Mouse (Mus musculus) limb, embryonic 11.5 days (tissue): ENCODE results near the gene Cfap221. TPM values are rescaled to one million over a fixed set of nuclear protein-coding genes. Genes with fewer than 3 reads are reported as not detected.

Experiments
- ATAC-seq: fragments of 200-750 bp; cut with Nextera tagmentation; 2 replicates; pipeline ENCODE4 v1.8.0; 2017; ENCODE audit warnings: low read depth; ENCODE audit not compliant: insufficient number of reproducible peaks, low FRiP score, low TSS enrichment
- DNase-seq: peaks from one replicate; pipeline ENCODE4 v3.0.0-alpha.2; 2015; ENCODE audit warnings: low spot score
- H3K27ac ChIP-seq: fragments of 300-500 bp; sonication (generic); replicated peaks from 2 replicates; pipeline ENCODE4 v1.5.1; 2014; ENCODE audit warnings: low read depth, mild to moderate bottlenecking, low read length
- H3K27me3 ChIP-seq: fragments of 300-500 bp; sonication (generic); 2 replicates; pipeline ENCODE4 v1.6.1; 2014; ENCODE audit warnings: mild to moderate bottlenecking, low read length, mixed read lengths; ENCODE audit not compliant: control insufficient read depth, insufficient read depth
- H3K36me3 ChIP-seq: fragments of 300-500 bp; sonication (generic); 2 replicates; pipeline ENCODE4 v1.6.1; 2014; ENCODE audit warnings: mild to moderate bottlenecking, low read length, moderate library complexity, mixed read lengths; ENCODE audit not compliant: control insufficient read depth, insufficient read depth
- H3K4me1 ChIP-seq: fragments of 300-500 bp; sonication (generic); 2 replicates; pipeline ENCODE4 v1.6.1; 2014; ENCODE audit warnings: low read length, mixed read lengths; ENCODE audit not compliant: control insufficient read depth, insufficient read depth
- H3K4me2 ChIP-seq: fragments of 300-500 bp; sonication (generic); 2 replicates; pipeline ENCODE4 v1.6.1; 2014; ENCODE audit warnings: low read depth, mild to moderate bottlenecking, moderate library complexity; ENCODE audit not compliant: severe bottlenecking
- H3K4me3 ChIP-seq: fragments of 300-500 bp; sonication (generic); 2 replicates; pipeline ENCODE4 v1.5.1; 2014; ENCODE audit warnings: low read depth, low read length
- H3K9ac ChIP-seq: fragments of 300-500 bp; sonication (generic); 2 replicates; pipeline ENCODE4 v1.6.1; 2014; ENCODE audit warnings: mild to moderate bottlenecking, low read length
- H3K9me3 ChIP-seq: fragments of 300-500 bp; sonication (generic); 2 replicates; pipeline ENCODE4 v1.6.1; 2016; ENCODE audit warnings: low read length; ENCODE audit not compliant: control insufficient read depth
- WGBS: fragments of 180-500 bp; shearing (Covaris S2); extraction: QIAGEN DNeasy Blood & Tissue Kit; methylation state at CpG from one replicate; pipeline ENCODE4 v1.1.7; 2014; 5-methylcytosine and 5-hydroxymethylcytosine counted together
- polyA plus RNA-seq: library from polyadenylated mRNA; unstranded; fragments of >200 nt; fragmentation: Nextera tagmentation; extraction: Ambion mirVana; gene quantifications from 2 replicates; pipeline ENCODE4 v1.2.1, GENCODE M21; 2014

Cfap221 gene
- polyA plus RNA-seq, 1 experiment from 2014 or later: not detected

DNA sequence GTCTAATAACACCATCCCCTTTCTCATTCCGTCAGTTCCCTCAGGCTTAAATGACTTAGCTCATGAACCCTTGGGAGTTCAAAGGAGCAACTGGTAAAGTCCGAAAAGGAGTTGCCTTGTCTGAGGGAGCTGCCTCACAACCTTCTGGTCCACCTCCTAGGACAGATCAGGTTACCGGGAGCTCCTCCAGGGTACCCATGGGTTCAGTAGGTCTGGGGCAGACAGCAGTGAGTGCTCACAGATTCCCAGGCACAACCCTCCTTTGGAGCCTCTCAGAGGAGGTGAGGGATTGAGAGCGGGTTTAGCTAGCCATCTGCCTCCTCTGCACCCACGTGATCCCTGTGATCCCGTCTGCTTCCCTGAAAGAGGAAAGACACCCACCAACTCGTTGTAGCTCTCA is 60.2 kb downstream of the Cfap221 start:
- peaks cover 2% of the 10 kb centered on the region; the same call in 1 of the 2 replicates for H3K4me1 ChIP-seq
- no peaks in the 10 kb centered on the region for H3K27me3 ChIP-seq
- no peak overlapping the region for H3K4me2 ChIP-seq
- no peak for DNase-seq
- no peaks in the 10 kb centered on the region for H3K36me3 ChIP-seq
- H3K9ac ChIP-seq: no peak overlapping the region
- no peaks in the 10 kb centered on the region for H3K9me3 ChIP-seq
- no peak for ATAC-seq
- no peak overlapping the region for H3K27ac ChIP-seq
- WGBS: 13% methylated on average over 7 of the region's 7 CpGs
- H3K4me3 ChIP-seq: no peak overlapping the region

DNA sequence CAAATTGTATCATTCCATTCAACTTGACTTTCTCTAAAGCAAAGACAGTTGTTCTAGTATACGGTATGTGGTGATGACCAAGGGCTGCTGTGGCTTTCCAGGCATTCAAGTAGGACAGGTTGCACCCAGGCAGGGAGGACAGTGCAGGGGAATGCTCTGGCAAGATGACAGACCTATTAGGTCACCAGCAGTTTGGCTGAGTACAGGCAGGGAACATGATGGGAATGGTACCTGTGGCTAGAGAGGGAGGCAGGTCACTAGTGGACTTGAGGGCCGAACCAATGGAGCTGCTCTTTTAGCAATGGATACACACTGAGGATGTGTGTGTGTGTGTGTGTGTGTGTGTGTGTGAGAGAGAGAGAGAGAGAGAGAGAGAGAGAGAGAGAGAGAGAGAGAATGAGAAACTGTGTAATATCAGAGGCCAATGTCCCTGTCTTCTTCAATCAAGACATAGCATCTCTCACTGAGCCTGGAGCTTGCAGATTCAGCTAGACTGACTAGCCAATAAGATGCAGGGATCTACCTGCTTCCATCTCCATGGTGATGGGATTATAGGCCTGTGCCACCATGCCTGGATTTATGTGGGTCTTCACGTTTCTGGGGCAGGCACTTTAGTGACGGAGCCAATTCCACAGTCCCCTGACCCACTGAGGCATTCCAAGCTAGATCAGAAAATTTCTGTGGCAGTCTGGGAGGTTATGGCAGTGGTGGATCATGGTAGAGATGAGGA is 65.4 kb downstream of the Cfap221 start:
- H3K4me2 ChIP-seq: no peak overlapping the region
- 83% methylated on average over 4 of the region's 4 CpGs for WGBS
- ATAC-seq (no peak), DNase-seq (no peak)
- no peaks in the 10 kb centered on the region for H3K27me3 ChIP-seq
- H3K9ac ChIP-seq: no peak overlapping the region
- no peaks in the 10 kb centered on the region for H3K36me3 ChIP-seq
- no peaks in the 10 kb centered on the region for H3K9me3 ChIP-seq
- H3K4me3 ChIP-seq: no peak overlapping the region
- no peaks in the 10 kb centered on the region for H3K4me1 ChIP-seq
- no peak overlapping the region for H3K27ac ChIP-seq

DNA sequence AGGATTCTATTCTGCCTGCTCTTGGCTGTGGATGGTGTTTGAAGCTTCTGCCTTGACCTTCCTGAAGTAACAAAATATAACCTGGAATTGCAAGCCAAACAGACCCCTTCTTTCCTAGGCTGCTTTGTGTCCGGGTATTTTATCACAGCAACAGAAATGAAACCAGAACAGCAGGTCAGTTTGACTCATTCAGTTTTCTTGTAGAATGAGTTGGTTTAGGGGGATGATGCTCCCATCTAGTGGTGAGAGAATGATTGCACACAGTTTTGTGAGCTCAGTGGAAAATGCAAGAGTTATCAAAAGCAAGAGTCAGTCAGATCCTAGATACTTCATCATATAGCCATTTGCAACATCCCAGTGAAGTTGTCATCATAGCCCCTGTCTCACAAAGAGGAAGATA is 67.3 kb downstream of the Cfap221 start:
- Histone ChIP-seq H3K27me3 (no peaks in the 10 kb centered on the region), H3K36me3 (no peaks in the 10 kb centered on the region), H3K4me3 (no peak overlapping the region), H3K27ac (no peak overlapping the region), H3K9me3 (no peaks in the 10 kb centered on the region), H3K9ac (no peak overlapping the region), H3K4me2 (no peak overlapping the region), H3K4me1 (no peaks in the 10 kb centered on the region)
- DNase-seq (no peak), ATAC-seq (no peak)
- WGBS: 68% methylated on average over 1 of the region's 1 CpGs

DNA sequence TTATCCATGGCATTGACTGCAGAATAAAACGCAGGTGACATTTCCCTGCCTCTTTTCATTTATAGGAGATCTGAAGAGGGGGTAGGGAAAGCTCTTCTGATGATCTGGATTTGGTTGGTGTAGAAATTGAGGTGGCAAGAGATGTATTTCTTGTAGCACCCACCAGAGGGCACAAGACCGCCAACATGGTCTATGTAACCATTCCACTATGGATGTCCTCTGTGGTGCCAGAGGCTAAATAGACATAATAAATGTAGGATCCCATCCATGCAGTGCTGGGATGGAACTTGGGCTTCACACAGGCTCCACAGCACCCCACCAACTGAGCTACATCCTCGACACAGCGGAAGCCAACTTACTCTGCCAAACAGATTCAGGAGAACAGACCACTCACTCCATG is 77.7 kb downstream of the Cfap221 start:
- Histone ChIP-seq H3K9ac (no peak overlapping the region), H3K27me3 (no peaks in the 10 kb centered on the region)

DNA sequence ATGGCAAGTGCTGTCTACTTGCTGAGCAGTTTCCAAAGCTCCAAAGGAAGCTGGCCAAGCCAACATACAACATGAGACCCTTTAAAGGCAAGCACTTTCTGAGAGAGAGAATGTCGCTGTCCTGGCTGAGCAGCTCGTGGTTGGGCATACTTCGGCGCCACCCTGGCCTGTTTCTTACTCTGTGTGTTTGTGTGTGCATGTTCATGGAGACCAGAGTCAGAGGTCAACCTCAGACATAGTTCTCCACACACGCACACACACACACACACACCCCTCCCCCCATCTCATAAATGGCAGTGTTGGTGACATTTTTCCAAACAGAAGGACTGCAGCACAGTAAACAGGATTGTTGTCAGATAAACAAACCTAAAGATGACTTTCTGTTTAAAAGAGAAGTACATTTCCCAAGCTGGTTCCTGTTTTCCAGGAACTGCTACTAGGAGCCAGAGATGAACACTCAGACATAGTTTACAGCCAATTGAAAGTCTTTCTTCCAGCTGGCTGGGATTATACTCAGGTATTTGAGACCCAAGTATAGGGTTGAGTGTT is 80.1 kb downstream of the Cfap221 start:
- Histone ChIP-seq H3K9ac (no peak overlapping the region), H3K4me3 (no peak overlapping the region), H3K4me1 (no peaks in the 10 kb centered on the region), H3K9me3 (no peaks in the 10 kb centered on the region), H3K4me2 (no peak overlapping the region), H3K27ac (no peak overlapping the region), H3K27me3 (no peaks in the 10 kb centered on the region), H3K36me3 (no peaks in the 10 kb centered on the region)
- DNase-seq (no peak), ATAC-seq (no peak)
- WGBS: 86% methylated on average over 5 of the region's 5 CpGs

More for the DNA sequence above, 77.7 kb downstream of the Cfap221 start:
- no peak for ATAC-seq
- no peak for DNase-seq
- Histone ChIP-seq H3K36me3 (no peaks in the 10 kb centered on the region), H3K9me3 (no peaks in the 10 kb centered on the region), H3K4me1 (no peaks in the 10 kb centered on the region), H3K4me2 (no peak overlapping the region), H3K4me3 (no peak overlapping the region), H3K27ac (no peak overlapping the region)
- 57% methylated on average over 4 of the region's 4 CpGs for WGBS

DNA sequence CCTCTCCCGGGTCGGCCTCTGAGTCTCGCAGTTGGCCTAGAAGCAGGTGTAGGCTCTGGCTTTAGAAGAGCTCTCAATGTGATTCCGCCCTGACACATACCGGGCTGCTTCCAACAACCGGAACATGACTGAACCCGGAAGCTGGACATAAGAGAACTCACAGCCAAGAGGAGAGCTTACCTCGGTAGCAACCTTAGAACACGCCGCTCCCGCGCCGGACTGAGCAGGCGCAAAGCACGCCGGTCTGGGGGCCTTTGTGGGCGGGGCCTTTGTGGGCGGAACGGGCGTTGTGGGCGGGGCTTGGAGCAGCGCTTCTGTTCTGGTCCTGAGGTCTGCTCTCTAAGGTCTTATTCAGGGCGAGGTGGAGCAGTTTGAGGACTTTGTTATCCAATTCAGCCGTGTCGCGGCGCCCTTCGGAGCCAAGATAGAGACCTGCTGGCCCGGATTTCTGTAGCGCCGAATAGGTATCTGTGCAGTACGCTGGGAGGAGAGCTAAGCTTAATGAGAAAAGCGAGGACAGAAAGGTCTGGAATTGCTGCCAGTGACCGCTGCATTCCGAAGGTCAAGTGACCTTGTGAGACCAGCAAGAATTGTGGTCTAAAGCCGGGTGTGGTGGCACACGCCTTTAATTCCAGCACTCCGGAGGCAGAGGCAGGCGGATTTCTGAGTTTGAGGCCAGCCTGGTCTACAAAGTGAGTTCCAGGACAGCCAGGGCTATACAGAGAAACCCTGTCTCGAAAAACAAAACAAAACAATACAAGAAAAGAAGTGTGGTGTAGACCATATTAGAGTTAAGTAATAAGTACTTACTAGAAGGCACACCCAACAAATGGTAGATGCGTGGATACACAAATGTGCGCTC is 83.8 kb downstream of the Cfap221 start, which contains the start of gene Tmem177:
Gene Tmem177, minus strand, starts transcription at position 256 of the 862 bp plus-strand sequence.
- ATAC-seq (peak; percentile 97), DNase-seq (peak; percentile 96)
- no peaks in the 10 kb centered on the region for H3K36me3 ChIP-seq
- no peaks in the 10 kb centered on the region for H3K27me3 ChIP-seq
- no peak within 1 kb of the TSS for H3K27ac ChIP-seq
- peak within 1 kb of the TSS; percentile 46 for H3K4me2 ChIP-seq
- no peaks in the 10 kb centered on the region for H3K4me1 ChIP-seq
- H3K4me3 ChIP-seq: peak within 1 kb of the TSS; percentile 49
- H3K9ac ChIP-seq: peak within 1 kb of the TSS; percentile 61
- H3K9me3 ChIP-seq: no peaks in the 10 kb centered on the region
- WGBS: 14% methylated on average over 42 of the region's 42 CpGs

DNA sequence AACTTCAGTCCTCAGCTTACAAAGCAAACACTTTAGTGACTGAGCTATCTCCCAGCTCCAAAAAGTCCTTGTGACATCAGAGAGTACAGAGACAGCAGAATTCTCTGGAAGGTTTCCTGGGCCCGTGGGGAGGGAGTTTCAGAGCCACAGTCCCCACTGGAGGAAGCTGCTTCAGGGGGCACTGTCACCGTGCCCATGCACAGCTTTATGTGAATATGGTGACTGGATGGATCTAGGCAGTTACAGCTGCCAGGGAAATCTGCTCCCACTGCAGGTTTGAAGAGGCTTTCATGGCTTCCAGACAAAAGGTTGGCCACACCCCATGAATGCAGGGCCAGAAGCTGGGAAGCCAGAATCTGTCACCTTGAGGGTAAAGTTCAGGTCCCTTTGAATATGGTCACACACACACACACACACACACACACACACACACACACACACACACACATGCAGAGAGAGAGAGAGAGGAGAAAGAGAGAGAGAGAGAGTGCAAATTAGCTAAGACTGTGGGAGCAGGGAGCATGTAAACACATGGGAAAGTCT is 89.8 kb downstream of the Cfap221 start:
- H3K4me3 ChIP-seq: no peak overlapping the region
- no peaks in the 10 kb centered on the region for H3K36me3 ChIP-seq
- WGBS: 79% methylated on average over 2 of the region's 2 CpGs
- H3K4me1 ChIP-seq: peaks cover 10% of the 10 kb centered on the region; the same call in 1 of the 2 replicates
- H3K4me2 ChIP-seq: no peak overlapping the region
- H3K9ac ChIP-seq: no peak overlapping the region
- DNase-seq: no peak
- H3K9me3 ChIP-seq: no peaks in the 10 kb centered on the region
- ATAC-seq: no peak
- H3K27me3 ChIP-seq: no peaks in the 10 kb centered on the region
- no peak overlapping the region for H3K27ac ChIP-seq

DNA sequence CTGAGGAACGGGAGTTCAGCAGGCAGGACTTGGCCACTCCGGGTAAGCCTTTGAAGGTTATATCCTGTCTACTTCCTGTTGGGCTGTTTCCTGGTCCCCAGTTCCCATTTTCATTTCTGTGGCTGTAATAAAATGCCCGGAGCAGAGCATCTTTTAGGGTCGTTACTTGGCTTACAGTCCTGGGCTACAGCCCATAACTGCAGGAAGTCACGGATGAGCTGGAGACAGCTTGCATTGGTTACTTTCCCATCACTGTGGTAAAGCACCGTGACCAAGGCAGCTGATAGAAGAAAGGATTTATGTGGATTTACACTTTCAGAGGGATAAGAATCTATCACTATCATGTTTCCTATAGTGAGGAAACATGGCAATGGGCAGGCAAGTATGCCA is 93.8 kb downstream of the Cfap221 start:
- H3K4me2 ChIP-seq: no peak overlapping the region
- peaks cover 11% of the 10 kb centered on the region; the same call in 1 of the 2 replicates for H3K4me1 ChIP-seq
- ATAC-seq: no peak
- 20% methylated on average over 6 of the region's 6 CpGs for WGBS
- DNase-seq: no peak
- no peak overlapping the region for H3K9ac ChIP-seq
- no peak overlapping the region; the same call in 1 of the 2 replicates for H3K27ac ChIP-seq
- no peaks in the 10 kb centered on the region for H3K9me3 ChIP-seq
- H3K4me3 ChIP-seq: no peak overlapping the region
- H3K27me3 ChIP-seq: no peaks in the 10 kb centered on the region
- H3K36me3 ChIP-seq: no peaks in the 10 kb centered on the region
